Mouse (Mus musculus): ENCODE results near the gene Clic3. TPM values are rescaled to one million over a fixed set of nuclear protein-coding genes. Genes with fewer than 3 reads are reported as not detected.
A peak's percentile ranks its signal among the peaks of the same experiment; 100 is the strongest.

Gene Clic3
- polyA plus RNA-seq, 1 experiment: not detected

- no peaks in the 10 kb centered on the region for H3K9me3 ChIP-seq (replicated peaks; ENCODE audit: control insufficient read depth, insufficient read depth, low read length, poor library complexity, severe bottlenecking)
- H3K27me3 ChIP-seq (ENCODE audit: control insufficient read depth, insufficient read depth, low read length, poor library complexity, severe bottlenecking): no peaks in the 10 kb centered on the region
- TF ChIP-seq CTCF (IDR thresholded peaks at IDR 0.05; ENCODE audit: low read depth, low read length) (no peak), EP300 (IDR thresholded peaks at IDR 0.05; ENCODE audit: insufficient read depth, low read depth, low read length) (no peak), POLR2A (IDR thresholded peaks at IDR 0.05; ENCODE audit: insufficient read depth, low read length) (no peak)
- no peaks in the 10 kb centered on the region for H3K36me3 ChIP-seq (ENCODE audit: control insufficient read depth, insufficient read depth, low read length, poor library complexity, severe bottlenecking)
- no peak overlapping the region for H3K4me3 ChIP-seq (ENCODE audit: low read depth, low read length)
- peaks cover 2% of the 10 kb centered on the region for H3K4me1 ChIP-seq (ENCODE audit: control insufficient read depth, insufficient read depth, low read length)
- H3K27ac ChIP-seq (ENCODE audit: insufficient read depth, low read length): no peak overlapping the region
- no peak overlapping the region for H3K9ac ChIP-seq (ENCODE audit: low read depth, poor library complexity, severe bottlenecking)
Observed at GRCm38 (mm10) chr2:25423626-25424025, 33.0 kb upstream of the Clic3 start.

DNA sequence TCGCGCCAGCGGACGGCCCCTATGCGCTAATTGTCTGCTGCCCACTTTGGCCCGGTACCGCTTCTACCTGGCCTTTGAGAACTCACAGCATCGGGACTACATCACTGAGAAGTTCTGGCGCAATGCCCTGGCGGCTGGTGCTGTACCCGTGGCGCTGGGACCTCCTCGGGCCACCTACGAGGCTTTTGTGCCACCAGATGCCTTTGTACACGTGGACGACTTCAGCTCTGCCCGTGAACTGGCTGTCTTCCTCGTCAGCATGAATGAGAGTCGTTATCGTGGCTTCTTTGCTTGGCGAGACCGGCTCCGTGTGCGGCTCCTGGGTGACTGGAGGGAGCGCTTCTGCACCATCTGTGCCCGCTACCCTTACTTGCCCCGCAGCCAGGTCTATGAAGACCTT, 31.2 kb upstream of the Clic3 start:
- peak overlapping the region; percentile 43 for H3K4me3 ChIP-seq (ENCODE audit: low read depth, low read length)
- peaks cover 2% of the 10 kb centered on the region for H3K4me1 ChIP-seq (ENCODE audit: control insufficient read depth, insufficient read depth, low read length)
- no peak overlapping the region for H3K27ac ChIP-seq (ENCODE audit: insufficient read depth, low read length)
- H3K9ac ChIP-seq (ENCODE audit: low read depth, poor library complexity, severe bottlenecking): peak overlapping the region; percentile 36
- H3K36me3 ChIP-seq (ENCODE audit: control insufficient read depth, insufficient read depth, low read length, poor library complexity, severe bottlenecking): no peaks in the 10 kb centered on the region
- TF ChIP-seq EP300 (IDR thresholded peaks at IDR 0.05; ENCODE audit: insufficient read depth, low read depth, low read length) (no peak), POLR2A (IDR thresholded peaks at IDR 0.05; ENCODE audit: insufficient read depth, low read length) (no peak), CTCF (IDR thresholded peaks at IDR 0.05; ENCODE audit: low read depth, low read length) (no peak)
- H3K9me3 ChIP-seq (replicated peaks; ENCODE audit: control insufficient read depth, insufficient read depth, low read length, poor library complexity, severe bottlenecking): no peaks in the 10 kb centered on the region
- H3K27me3 ChIP-seq (ENCODE audit: control insufficient read depth, insufficient read depth, low read length, poor library complexity, severe bottlenecking): no peaks in the 10 kb centered on the region

DNA sequence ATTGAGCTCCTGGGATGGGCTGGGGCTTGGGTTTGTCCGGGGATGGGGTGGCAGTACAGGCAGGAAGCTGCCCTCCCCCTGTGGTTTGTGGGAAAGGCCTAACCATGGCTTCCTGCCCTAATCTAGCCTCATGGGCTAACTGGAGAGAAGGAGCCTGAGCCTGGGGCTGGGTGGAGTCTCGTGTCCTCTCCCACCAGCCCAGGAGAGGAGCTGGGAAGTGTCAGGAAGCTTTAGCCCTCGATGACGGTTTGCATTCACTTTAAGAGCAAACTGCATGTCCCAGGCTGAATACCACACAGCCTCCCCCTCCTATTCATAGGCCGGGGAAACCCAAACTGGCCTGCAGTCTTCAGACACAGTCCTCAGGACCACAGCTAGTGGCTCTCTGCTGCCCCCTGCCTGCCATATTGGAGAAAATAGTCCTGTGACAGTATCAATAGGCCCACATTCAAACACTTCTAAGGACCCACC, 29.9 kb upstream of the Clic3 start:
- no peaks in the 10 kb centered on the region for H3K27me3 ChIP-seq (ENCODE audit: control insufficient read depth, insufficient read depth, low read length, poor library complexity, severe bottlenecking)
- no peak overlapping the region for H3K27ac ChIP-seq (ENCODE audit: insufficient read depth, low read length)
- H3K36me3 ChIP-seq (ENCODE audit: control insufficient read depth, insufficient read depth, low read length, poor library complexity, severe bottlenecking): no peaks in the 10 kb centered on the region
- no peak overlapping the region for H3K9ac ChIP-seq (ENCODE audit: low read depth, poor library complexity, severe bottlenecking)
- H3K4me1 ChIP-seq (ENCODE audit: control insufficient read depth, insufficient read depth, low read length): peaks cover 1% of the 10 kb centered on the region
- no peak for TF ChIP-seq EP300 (IDR thresholded peaks at IDR 0.05; ENCODE audit: insufficient read depth, low read depth, low read length)
- peak; percentile 89 for TF ChIP-seq CTCF (IDR thresholded peaks at IDR 0.05; ENCODE audit: low read depth, low read length)
- no peak overlapping the region for H3K4me3 ChIP-seq (ENCODE audit: low read depth, low read length)
- H3K9me3 ChIP-seq (replicated peaks; ENCODE audit: control insufficient read depth, insufficient read depth, low read length, poor library complexity, severe bottlenecking): no peaks in the 10 kb centered on the region

DNA sequence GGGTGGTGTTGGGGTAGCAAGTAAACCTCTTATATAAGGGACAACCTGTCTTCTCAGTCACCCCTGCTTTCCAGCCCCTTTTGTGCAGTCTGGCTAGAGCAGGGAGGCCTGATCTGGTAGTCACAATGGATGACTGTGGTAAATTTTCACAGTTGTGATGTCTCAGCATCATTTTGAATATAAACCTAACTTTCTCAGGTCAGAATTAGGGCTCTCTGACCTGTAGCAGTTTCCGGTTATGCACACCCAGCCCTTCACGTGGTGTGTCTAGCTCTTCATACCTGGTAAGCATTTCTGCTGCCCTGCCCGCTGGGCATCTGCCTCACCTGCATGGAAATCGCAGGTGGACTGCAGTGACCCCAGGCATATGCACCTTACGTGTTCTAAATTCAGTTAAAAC, 29.4 kb upstream of the Clic3 start:
- Histone ChIP-seq H3K36me3 (ENCODE audit: control insufficient read depth, insufficient read depth, low read length, poor library complexity, severe bottlenecking) (no peaks in the 10 kb centered on the region), H3K27me3 (ENCODE audit: control insufficient read depth, insufficient read depth, low read length, poor library complexity, severe bottlenecking) (no peaks in the 10 kb centered on the region), H3K9ac (ENCODE audit: low read depth, poor library complexity, severe bottlenecking) (no peak overlapping the region), H3K4me3 (ENCODE audit: low read depth, low read length) (no peak overlapping the region), H3K9me3 (replicated peaks; ENCODE audit: control insufficient read depth, insufficient read depth, low read length, poor library complexity, severe bottlenecking) (no peaks in the 10 kb centered on the region), H3K27ac (ENCODE audit: insufficient read depth, low read length) (no peak overlapping the region), H3K4me1 (ENCODE audit: control insufficient read depth, insufficient read depth, low read length) (no peaks in the 10 kb centered on the region)
- no peak for TF ChIP-seq CTCF (IDR thresholded peaks at IDR 0.05; ENCODE audit: low read depth, low read length)
- TF ChIP-seq POLR2A (IDR thresholded peaks at IDR 0.05; ENCODE audit: insufficient read depth, low read length): no peak
- no peak for TF ChIP-seq EP300 (IDR thresholded peaks at IDR 0.05; ENCODE audit: insufficient read depth, low read depth, low read length)

GRCm38 (mm10) chr2:25428442-25429236, 28.0 kb upstream of the Clic3 start, which contains the start of gene Abca2:
Gene Abca2, plus strand, starts transcription at chr2:25428703.
- no peaks in the 10 kb centered on the region for H3K9me3 ChIP-seq (replicated peaks; ENCODE audit: control insufficient read depth, insufficient read depth, low read length, poor library complexity, severe bottlenecking)
- H3K4me1 ChIP-seq (ENCODE audit: control insufficient read depth, insufficient read depth, low read length): no peaks in the 10 kb centered on the region
- H3K4me3 ChIP-seq (ENCODE audit: low read depth, low read length): peak within 1 kb of the TSS; percentile 82
- TF ChIP-seq EP300 (IDR thresholded peaks at IDR 0.05; ENCODE audit: insufficient read depth, low read depth, low read length) (no peak), CTCF (IDR thresholded peaks at IDR 0.05; ENCODE audit: low read depth, low read length) (peak; percentile 80)
- H3K9ac ChIP-seq (ENCODE audit: low read depth, poor library complexity, severe bottlenecking): peak within 1 kb of the TSS; percentile 70
- H3K27ac ChIP-seq (ENCODE audit: insufficient read depth, low read length): no peak within 1 kb of the TSS
- no peaks in the 10 kb centered on the region for H3K36me3 ChIP-seq (ENCODE audit: control insufficient read depth, insufficient read depth, low read length, poor library complexity, severe bottlenecking)
- H3K27me3 ChIP-seq (ENCODE audit: control insufficient read depth, insufficient read depth, low read length, poor library complexity, severe bottlenecking): no peaks in the 10 kb centered on the region

DNA sequence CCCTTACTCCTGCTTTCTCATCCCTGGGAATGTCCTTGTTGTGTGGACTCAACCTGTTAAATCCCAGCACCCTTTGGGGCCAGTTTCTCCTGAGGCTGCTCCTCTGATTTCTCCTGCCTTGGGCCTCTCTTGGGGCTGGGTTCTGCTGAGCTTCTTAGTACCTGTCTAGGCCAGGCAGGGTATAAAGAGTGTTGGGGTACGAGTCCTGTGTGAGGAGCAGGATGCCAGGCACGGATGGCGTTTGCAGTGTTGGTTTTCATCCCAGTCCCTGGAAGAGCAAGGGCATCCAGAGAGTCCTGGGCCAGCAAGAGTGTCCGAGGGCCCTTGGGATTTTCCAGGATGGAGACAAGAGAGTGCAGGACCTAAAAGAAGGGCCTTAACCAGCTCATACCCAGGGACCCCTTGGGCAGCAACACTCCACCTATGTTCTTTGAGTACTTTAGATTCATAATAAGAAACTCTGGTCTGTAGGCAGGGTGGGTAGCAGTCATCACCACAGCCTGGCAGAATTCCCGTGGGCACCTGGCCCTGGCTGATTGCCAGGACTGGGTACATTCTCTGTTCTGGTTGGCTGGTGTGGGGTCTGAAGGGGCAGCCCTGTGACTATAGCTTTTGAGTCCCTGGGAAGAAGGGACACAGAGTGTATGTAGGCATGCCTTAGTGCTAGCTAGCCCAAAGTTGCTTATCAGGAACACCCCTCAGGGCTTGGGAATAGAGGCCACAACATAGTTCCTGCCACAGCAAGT, 27.0 kb upstream of the Clic3 start:
- peak overlapping the region; percentile 82 for H3K4me3 ChIP-seq (ENCODE audit: low read depth, low read length)
- no peak for TF ChIP-seq CTCF (IDR thresholded peaks at IDR 0.05; ENCODE audit: low read depth, low read length)
- TF ChIP-seq POLR2A (IDR thresholded peaks at IDR 0.05; ENCODE audit: insufficient read depth, low read length): no peak
- TF ChIP-seq EP300 (IDR thresholded peaks at IDR 0.05; ENCODE audit: insufficient read depth, low read depth, low read length): no peak
- no peaks in the 10 kb centered on the region for H3K36me3 ChIP-seq (ENCODE audit: control insufficient read depth, insufficient read depth, low read length, poor library complexity, severe bottlenecking)
- no peak overlapping the region for H3K27ac ChIP-seq (ENCODE audit: insufficient read depth, low read length)
- no peaks in the 10 kb centered on the region for H3K27me3 ChIP-seq (ENCODE audit: control insufficient read depth, insufficient read depth, low read length, poor library complexity, severe bottlenecking)
- H3K4me1 ChIP-seq (ENCODE audit: control insufficient read depth, insufficient read depth, low read length): no peaks in the 10 kb centered on the region
- peak overlapping the region; percentile 70 for H3K9ac ChIP-seq (ENCODE audit: low read depth, poor library complexity, severe bottlenecking)
- no peaks in the 10 kb centered on the region for H3K9me3 ChIP-seq (replicated peaks; ENCODE audit: control insufficient read depth, insufficient read depth, low read length, poor library complexity, severe bottlenecking)
